Mouse (Mus musculus) MEL (cell line): Measurements from ENCODE around the gene Fto. TPM values are rescaled to one million over a fixed set of nuclear protein-coding genes. Genes with fewer than 3 reads are reported as not detected.

Experiments
- DNase-seq: peaks from one replicate; pipeline ENCODE4 v3.0.0; 2011; ENCODE audit warnings: low read depth, low spot score
- H3K27ac ChIP-seq: 2 replicates; pipeline ENCODE4 v1.5.1; 2012; ENCODE audit warnings: low read depth, mild to moderate bottlenecking, control low read depth, low read length, moderate library complexity; ENCODE audit not compliant: control insufficient read depth
- H3K27me3 ChIP-seq, 2 experiments: fragments of 150-350 bp in 1 of 2; sonication (generic) in 1 of 2; 2 replicates each; pipeline ENCODE4 v1.6.1; 2012; ENCODE audit warnings: low read length in 2 of 2, mild to moderate bottlenecking in 2 of 2, improper control_type of control experiment in 1 of 2, moderate library complexity in 1 of 2; ENCODE audit not compliant: insufficient read depth in 2 of 2, control insufficient read depth in 1 of 2
- H3K36me3 ChIP-seq, 2 experiments: 2 replicates each; pipeline ENCODE4 v1.6.1; 2012 to 2014; ENCODE audit warnings: low read length in 2 of 2, improper control_type of control experiment in 1 of 2, inconsistent platforms in 1 of 2, mild to moderate bottlenecking in 1 of 2; ENCODE audit not compliant: insufficient read depth in 2 of 2, control insufficient read depth in 1 of 2
- H3K4me1 ChIP-seq, 2 experiments: fragments of 150-350 bp in 1 of 2; sonication (generic) in 1 of 2; 2 replicates each; pipeline ENCODE4 v1.6.1; 2012; ENCODE audit warnings: low read length in 2 of 2, improper control_type of control experiment in 1 of 2, mild to moderate bottlenecking in 1 of 2; ENCODE audit not compliant: insufficient read depth in 2 of 2, control insufficient read depth in 1 of 2
- H3K4me3 ChIP-seq, 2 experiments: fragments of 150-350 bp in 1 of 2; sonication (generic) in 1 of 2; 2 replicates each; pipeline ENCODE4 v1.5.1; 2012; ENCODE audit warnings: low read depth in 2 of 2, low read length in 2 of 2, mild to moderate bottlenecking in 2 of 2, moderate library complexity in 2 of 2, control low read depth in 1 of 2, improper control_type of control experiment in 1 of 2; ENCODE audit not compliant: control insufficient read depth in 1 of 2, insufficient read depth in 1 of 2
- H3K79me2 ChIP-seq: 2 replicates; pipeline ENCODE4 v1.6.1; 2012; ENCODE audit warnings: mild to moderate bottlenecking, low read length, moderate library complexity; ENCODE audit not compliant: control insufficient read depth, poor library complexity, insufficient read depth
- H3K9ac ChIP-seq: 2 replicates; pipeline ENCODE4 v1.6.1; 2012; ENCODE audit warnings: low read depth, mild to moderate bottlenecking, control low read depth, low read length, moderate library complexity; ENCODE audit not compliant: control insufficient read depth, poor library complexity, severe bottlenecking
- H3K9me3 ChIP-seq: fragments of 150-350 bp; sonication (generic); replicated peaks from 2 replicates; pipeline ENCODE4 v1.6.1; 2012; ENCODE audit warnings: mild to moderate bottlenecking, low read length, improper control_type of control experiment, moderate library complexity; ENCODE audit not compliant: insufficient read depth
- BHLHE40 ChIP-seq: IDR thresholded peaks from 2 replicates; pipeline ENCODE4 v1.6.1; 2012; ENCODE audit warnings: low read depth, mild to moderate bottlenecking, inconsistent platforms, low read length, improper control_type of control experiment, borderline replicate concordance
- CHD1 ChIP-seq: IDR thresholded peaks from 2 replicates; pipeline ENCODE4 v1.6.1; 2012; ENCODE audit warnings: low read depth, mild to moderate bottlenecking, inconsistent platforms, low read length, improper control_type of control experiment
- E2F4 ChIP-seq: IDR thresholded peaks from 2 replicates; pipeline ENCODE4 v1.6.1; 2011; ENCODE audit warnings: low read depth, low read length, improper control_type of control experiment, borderline replicate concordance
- EP300 ChIP-seq, 2 experiments: IDR thresholded peaks; 2 replicates each; pipeline ENCODE4 v1.6.1; 2011; ENCODE audit warnings: improper control_type of control experiment in 2 of 2, low read length in 2 of 2, low read depth in 1 of 2, mild to moderate bottlenecking in 1 of 2
- ETS1 ChIP-seq: IDR thresholded peaks from 2 replicates; pipeline ENCODE4 v1.6.1; 2012; ENCODE audit warnings: low read depth, mild to moderate bottlenecking, inconsistent platforms, low read length, improper control_type of control experiment, moderate library complexity
- GABPA ChIP-seq: IDR thresholded peaks from 2 replicates; pipeline ENCODE4 v1.6.1; 2012; ENCODE audit warnings: low read depth, mild to moderate bottlenecking, inconsistent platforms, low read length, improper control_type of control experiment, moderate library complexity
- GATA1 ChIP-seq: IDR thresholded peaks from 2 replicates; pipeline ENCODE4 v1.6.1; 2011; ENCODE audit warnings: low read depth, low read length, improper control_type of control experiment
- JUND ChIP-seq: IDR thresholded peaks from 2 replicates; pipeline ENCODE4 v1.6.1; 2011; ENCODE audit warnings: low read depth, mild to moderate bottlenecking, improper control_type of control experiment, low read length
- KAT2A ChIP-seq: conservative IDR thresholded peaks from 2 replicates; pipeline ENCODE4 v1.6.1; 2012; ENCODE audit warnings: low read depth, low read length, improper control_type of control experiment, inconsistent platforms
- MAFK ChIP-seq: IDR thresholded peaks from 2 replicates; pipeline ENCODE4 v1.6.1; 2011; ENCODE audit warnings: low read depth, mild to moderate bottlenecking, low read length, improper control_type of control experiment, borderline replicate concordance
- MAX ChIP-seq: IDR thresholded peaks from 2 replicates; pipeline ENCODE4 v1.6.1; 2011; ENCODE audit warnings: low read length, improper control_type of control experiment
- MAZ ChIP-seq: IDR thresholded peaks from 2 replicates; pipeline ENCODE4 v1.6.1; 2012; ENCODE audit warnings: low read depth, mild to moderate bottlenecking, inconsistent platforms, low read length, improper control_type of control experiment
- MEF2A ChIP-seq: IDR thresholded peaks from 2 replicates; pipeline ENCODE4 v1.6.1; 2014; ENCODE audit warnings: low read depth, mild to moderate bottlenecking, inconsistent platforms, low read length, improper control_type of control experiment; ENCODE audit not compliant: poor library complexity, insufficient replicate concordance, severe bottlenecking; ENCODE audit errors: extremely low read depth
- MXI1 ChIP-seq: IDR thresholded peaks from 2 replicates; pipeline ENCODE4 v1.6.1; 2011; ENCODE audit warnings: mild to moderate bottlenecking, low read depth, low read length, improper control_type of control experiment
- MYC ChIP-seq: IDR thresholded peaks from 2 replicates; pipeline ENCODE4 v1.6.1; 2011; ENCODE audit warnings: low read depth, mild to moderate bottlenecking, low read length, improper control_type of control experiment, moderate library complexity
- NRF1 ChIP-seq: IDR thresholded peaks from 2 replicates; pipeline ENCODE4 v1.6.1; 2014; ENCODE audit warnings: low read depth, mild to moderate bottlenecking, inconsistent platforms, low read length, improper control_type of control experiment, moderate library complexity; ENCODE audit not compliant: poor library complexity, insufficient read depth, severe bottlenecking
- POLR2A ChIP-seq, 2 experiments: IDR thresholded peaks; 2 replicates each; pipeline ENCODE4 v1.6.1; 2011 to 2012; ENCODE audit warnings: low read length in 2 of 2, mild to moderate bottlenecking in 2 of 2, control low read depth in 1 of 2, improper control_type of control experiment in 1 of 2, low read depth in 1 of 2, moderate library complexity in 1 of 2; ENCODE audit not compliant: control insufficient read depth in 1 of 2, insufficient read depth in 1 of 2, poor library complexity in 1 of 2
- POLR2AphosphoS5 ChIP-seq: IDR thresholded peaks from 2 replicates; pipeline ENCODE4 v1.6.1; 2012; ENCODE audit warnings: low read depth, borderline replicate concordance, mild to moderate bottlenecking, inconsistent platforms, low read length, moderate library complexity, mixed read lengths
- RAD21 ChIP-seq: IDR thresholded peaks from 2 replicates; pipeline ENCODE4 v1.6.1; 2011; ENCODE audit warnings: mild to moderate bottlenecking, low read depth, low read length, improper control_type of control experiment
- RCOR1 ChIP-seq: IDR thresholded peaks from 2 replicates; pipeline ENCODE4 v1.6.1; 2012; ENCODE audit warnings: low read depth, mild to moderate bottlenecking, inconsistent platforms, low read length, improper control_type of control experiment
- SIN3A ChIP-seq: IDR thresholded peaks from 2 replicates; pipeline ENCODE4 v1.6.1; 2012; ENCODE audit warnings: low read length, improper control_type of control experiment, inconsistent platforms
- TCF12 ChIP-seq: IDR thresholded peaks from 2 replicates; pipeline ENCODE4 v1.6.1; 2014; ENCODE audit warnings: low read depth, mild to moderate bottlenecking, inconsistent platforms, low read length, improper control_type of control experiment, moderate library complexity
- USF1 ChIP-seq: IDR thresholded peaks from 2 replicates; pipeline ENCODE4 v1.6.1; 2014; ENCODE audit warnings: low read depth, mild to moderate bottlenecking, inconsistent platforms, low read length, improper control_type of control experiment, moderate library complexity
- USF2 ChIP-seq, 2 experiments: IDR thresholded peaks; 2 replicates each; pipeline ENCODE4 v1.6.1; 2011 to 2012; ENCODE audit warnings: improper control_type of control experiment in 2 of 2, low read length in 2 of 2, borderline replicate concordance in 1 of 2, inconsistent platforms in 1 of 2, low read depth in 1 of 2, mild to moderate bottlenecking in 1 of 2; ENCODE audit not compliant: insufficient read depth in 1 of 2
- ZC3H11A ChIP-seq: IDR thresholded peaks from 2 replicates; pipeline ENCODE4 v1.6.1; 2012; ENCODE audit warnings: low read depth, mild to moderate bottlenecking, inconsistent platforms, low read length, improper control_type of control experiment
- ZNF384 ChIP-seq: IDR thresholded peaks from 2 replicates; pipeline ENCODE4 v1.6.1; 2012; ENCODE audit warnings: low read depth, mild to moderate bottlenecking, inconsistent platforms, low read length, improper control_type of control experiment
- polyA plus RNA-seq, 2 experiments: library from polyadenylated mRNA; stranded (reverse) in 1 of 2; unstranded in 1 of 2; fragments of >175 nt in 1 of 2; fragments of >200 nt in 1 of 2; gene quantifications; 2 replicates each; pipeline versions ENCODE4 v1.2.1 to v1.2.4; 2012; ENCODE audit warnings: low replicate concordance in 2 of 2, low read depth in 1 of 2; ENCODE audit not compliant: insufficient read length in 2 of 2, insufficient read depth in 1 of 2, missing spikeins in 1 of 2
- total RNA-seq: library from RNA; depleted of rRNA; stranded (reverse); fragments of 300-350 nt; gene quantifications from 2 replicates; pipeline ENCODE4 v1.2.3, GENCODE M21; 2012

The Fto gene
- total and polyA plus RNA-seq, 3 experiments: 13.5 to 41.1 TPM; not detected in 1

GRCm38 (mm10) chr8:91496936-91497335, 183.6 kb downstream of the Fto start (continued):
- TF ChIP-seq GABPA: no peak
- TF ChIP-seq JUND: no peak
- no peak for TF ChIP-seq POLR2A (IDR thresholded peaks at IDR 0.05; ENCODE audit: control insufficient read depth in 1 of 2, insufficient read depth in 1 of 2, low read depth in 1 of 2, low read length in 2 of 2, poor library complexity in 1 of 2)
- TF ChIP-seq MAFK: no peak; the same call in 1 of the 2 replicates
- TF ChIP-seq CHD1: no peak
- TF ChIP-seq RAD21: no peak

- peak; percentile 59 for DNase-seq
- Histone ChIP-seq H3K27ac (no peak overlapping the region; the same call in 1 of the 2 replicates), H3K9ac (no peak overlapping the region), H3K9me3 (no peaks in the 10 kb centered on the region), H3K4me1 (peaks cover 9 to 14% of the 10 kb centered on the region in 2 experiments), H3K4me3 (no peak overlapping the region), H3K36me3 (peaks cover 2 to 24% of the 10 kb centered on the region in 2 experiments; a peak in 3 of 4 replicates), H3K79me2 (no peaks in the 10 kb centered on the region; the same call in 1 of the 2 replicates), H3K27me3 (no peaks in the 10 kb centered on the region)
- TF ChIP-seq EP300 (IDR thresholded peaks at IDR 0.05; ENCODE audit: low read depth in 1 of 2, low read length in 2 of 2): peak; percentile 40 to 48; a peak in 2 of 4 replicates
- TF ChIP-seq USF2 (IDR thresholded peaks at IDR 0.05; ENCODE audit: borderline replicate concordance in 1 of 2, insufficient read depth in 1 of 2, low read depth in 1 of 2, low read length in 2 of 2): no peak
- 0 out of 2 replicates have a peak, but pooled peaks have one; percentile 21 for TF ChIP-seq ETS1
- no peak for TF ChIP-seq E2F4
- TF ChIP-seq POLR2A (IDR thresholded peaks at IDR 0.05; ENCODE audit: control insufficient read depth in 1 of 2, insufficient read depth in 1 of 2, low read depth in 1 of 2, low read length in 2 of 2, poor library complexity in 1 of 2): no peak
- TF ChIP-seq MYC: 0 out of 2 replicates have a peak, but pooled peaks have one; percentile 11
- peak; percentile 41; the same call in 1 of the 2 replicates for TF ChIP-seq TCF12
- TF ChIP-seq BHLHE40: no peak
- TF ChIP-seq NRF1: no peak
- no peak for TF ChIP-seq MEF2A
Observed at GRCm38 (mm10) chr8:91498611-91499010, 185.3 kb downstream of the Fto start.

GRCm38 (mm10) chr8:91499303-91499702, 186.0 kb downstream of the Fto start:
- DNase-seq: peak; percentile 45
- Histone ChIP-seq H3K27me3 (no peaks in the 10 kb centered on the region), H3K36me3 (peaks cover 2 to 24% of the 10 kb centered on the region in 2 experiments; a peak in 3 of 4 replicates), H3K9me3 (no peaks in the 10 kb centered on the region), H3K4me1 (peaks cover 9 to 14% of the 10 kb centered on the region in 2 experiments), H3K4me3 (no peak overlapping the region), H3K9ac (no peak overlapping the region), H3K79me2 (no peaks in the 10 kb centered on the region; the same call in 1 of the 2 replicates), H3K27ac (no peak overlapping the region)
- TF ChIP-seq MEF2A (peak; percentile 56; the same call in 1 of the 2 replicates), ZNF384 (peak; percentile 65; the same call in 1 of the 2 replicates), MAZ (no peak), RCOR1 (peak; percentile 37; the same call in 1 of the 2 replicates), TCF12 (peak; percentile 74; the same call in 1 of the 2 replicates), USF1 (peak; percentile 70), SIN3A (peak; percentile 44), KAT2A (no peak), MXI1 (peak; percentile 71; the same call in 1 of the 2 replicates), MAX (peak; percentile 77), POLR2AphosphoS5 (no peak), EP300 (IDR thresholded peaks at IDR 0.05; ENCODE audit: low read depth in 1 of 2, low read length in 2 of 2) (peak; percentile 64 to 80), GATA1 (peak; percentile 24; the same call in 1 of the 2 replicates), BHLHE40 (peak; percentile 82), ZC3H11A (no peak), ETS1 (peak; percentile 73)
